Mouse (Mus musculus): ENCODE measurements at regions not wholly inside any gene's neighbourhood (a gene's known extent, or its start where the extent isn't known, plus 50 kb on each side); places are given as distances from the start of the nearest gene placed in this dataset.

GRCm38 (mm10) chr13:47413261-47413660, 290.8 kb downstream of the Rnf144b start:
- DNase-seq = no peak

- DNase-seq = no peak
Measured at GRCm38 (mm10) chr13:47413940-47414339, 291.5 kb downstream of the Rnf144b start.

- no peak for DNase-seq
Measured at GRCm38 (mm10) chr13:47429856-47430365, 307.5 kb downstream of the Rnf144b start.

- DNase-seq = no peak
Measured at GRCm38 (mm10) chr13:47430409-47430808, 308.0 kb downstream of the Rnf144b start.

- DNase-seq = peak; percentile 15
Measured at GRCm38 (mm10) chr13:47435631-47436030, 313.2 kb downstream of the Rnf144b start.

- DNase-seq = peak; percentile 7
Measured at GRCm38 (mm10) chr13:47444876-47445275, 322.4 kb downstream of the Rnf144b start.

- no peak for DNase-seq
Measured at GRCm38 (mm10) chr13:47452186-47452760, 329.8 kb downstream of the Rnf144b start.

GRCm38 (mm10) chr13:47462148-47462547, 339.7 kb downstream of the Rnf144b start:
- no peak for DNase-seq

- DNase-seq = no peak
Measured at GRCm38 (mm10) chr13:47471543-47472213, 349.2 kb downstream of the Rnf144b start.

- no peak for DNase-seq
Measured at GRCm38 (mm10) chr13:47480159-47480558, 357.7 kb downstream of the Rnf144b start.

- DNase-seq = no peak
Measured at GRCm38 (mm10) chr13:47484819-47485218, 362.4 kb downstream of the Rnf144b start.

- DNase-seq = peak; percentile 64
Measured at GRCm38 (mm10) chr13:47486111-47486510, 363.7 kb downstream of the Rnf144b start.

- DNase-seq = no peak
Measured at GRCm38 (mm10) chr13:47486658-47487057, 364.2 kb downstream of the Rnf144b start.

- DNase-seq = no peak
Measured at GRCm38 (mm10) chr13:47505380-47505955, 383.0 kb downstream of the Rnf144b start.

GRCm38 (mm10) chr13:47532935-47533334, 410.5 kb downstream of the Rnf144b start:
- DNase-seq = peak; percentile 5

- no peak for DNase-seq
Measured at GRCm38 (mm10) chr13:47537156-47537555, 414.7 kb downstream of the Rnf144b start.

- DNase-seq = no peak
Measured at GRCm38 (mm10) chr13:47549626-47550025, 427.2 kb downstream of the Rnf144b start.

- no peak for DNase-seq
Measured at GRCm38 (mm10) chr13:47552251-47552650, 429.8 kb downstream of the Rnf144b start.

GRCm38 (mm10) chr13:47554198-47554597, 431.7 kb downstream of the Rnf144b start:
- DNase-seq = no peak

GRCm38 (mm10) chr13:47557196-47557974, 434.9 kb downstream of the Rnf144b start:
- no peak for DNase-seq

- DNase-seq = no peak
Measured at GRCm38 (mm10) chr13:47562836-47563235, 440.4 kb downstream of the Rnf144b start.

GRCm38 (mm10) chr13:47576516-47576915, 454.1 kb downstream of the Rnf144b start:
- DNase-seq = peak; percentile 10

GRCm38 (mm10) chr13:47580144-47580543, 457.7 kb downstream of the Rnf144b start:
- DNase-seq = no peak
